Mouse (Mus musculus) myocyte (in vitro differentiated cells): ENCODE measurements at regions not wholly inside any gene's neighbourhood (a gene's known extent, or its start where the extent isn't known, plus 50 kb on each side); places are given as distances from the start of the nearest gene placed in this dataset.

ENCODE experiments used
- CEBPB ChIP-seq: IDR thresholded peaks from 2 replicates; pipeline ENCODE4 v1.6.1; 2011; ENCODE audit warnings: mild to moderate bottlenecking, moderate library complexity; ENCODE audit not compliant: poor library complexity, insufficient read depth, severe bottlenecking
- MYOG ChIP-seq, 3 experiments: IDR thresholded peaks; one replicate each; pipeline ENCODE4 v1.6.1; 2011; ENCODE audit warnings: control low read depth in 2 of 3, low read depth in 2 of 3, mild to moderate bottlenecking in 2 of 3; ENCODE audit not compliant: insufficient read length in 2 of 3, control insufficient read depth in 1 of 3, insufficient read depth in 1 of 3
- POLR2A ChIP-seq: IDR thresholded peaks from one replicate; pipeline ENCODE4 v1.6.1; 2011; ENCODE audit warnings: low read depth, mild to moderate bottlenecking, control low read depth, moderate library complexity; ENCODE audit not compliant: insufficient read length
- POLR2AphosphoS2 ChIP-seq: IDR thresholded peaks from one replicate; pipeline ENCODE4 v1.6.1; 2011; ENCODE audit warnings: low read depth, control low read depth; ENCODE audit not compliant: insufficient read length
- USF1 ChIP-seq: IDR thresholded peaks from one replicate; pipeline ENCODE4 v1.6.1; 2011; ENCODE audit warnings: low read depth, mild to moderate bottlenecking, control low read depth, moderate library complexity

DNA sequence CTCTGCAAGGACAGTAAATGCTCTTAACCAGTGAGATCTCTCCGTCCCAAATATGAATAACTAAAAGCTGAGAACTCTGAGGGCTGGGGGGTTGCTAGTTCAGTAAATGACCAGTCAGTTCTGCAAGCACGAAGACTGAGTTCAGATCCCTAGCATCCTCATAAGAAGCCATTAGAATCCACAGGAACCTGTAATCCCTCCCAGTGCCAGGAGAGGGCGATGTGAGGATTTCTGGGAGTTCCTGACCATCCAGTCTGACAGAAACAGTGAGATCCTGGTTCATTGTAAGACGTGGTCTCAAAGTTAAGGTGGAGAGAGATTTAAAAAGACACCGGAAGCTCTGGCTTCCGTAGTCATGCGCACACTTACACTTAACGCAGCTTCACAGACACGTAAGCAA is 70.2 kb upstream of the Cabcoco1 start:
- TF ChIP-seq POLR2A (no peak), POLR2AphosphoS2 (no peak), MYOG (IDR thresholded peaks at IDR 0.05; ENCODE audit: control insufficient read depth in 1 of 3, insufficient read depth in 1 of 3, insufficient read length in 2 of 3, low read depth in 2 of 3) (no peak), USF1 (no peak), CEBPB (no peak)
